Mouse (Mus musculus) limb, embryonic 10.5 days (tissue): ENCODE results near the gene Lrr1. TPM values are rescaled to one million over a fixed set of nuclear protein-coding genes. Genes with fewer than 3 reads are reported as not detected.

Source experiments
- DNase-seq: peaks from one replicate; pipeline ENCODE4 v3.0.0-alpha.2; 2017; ENCODE audit warnings: low spot score
- H3K27ac ChIP-seq: fragments of 300-500 bp; sonication (generic); 2 replicates; pipeline ENCODE4 v1.5.1; 2016; ENCODE audit warnings: mild to moderate bottlenecking
- H3K27me3 ChIP-seq: fragments of 300-500 bp; sonication (generic); 2 replicates; pipeline ENCODE4 v1.6.1; 2016; ENCODE audit warnings: low read depth, mild to moderate bottlenecking; ENCODE audit not compliant: poor library complexity, severe bottlenecking
- H3K36me3 ChIP-seq: fragments of 300-500 bp; sonication (generic); 2 replicates; pipeline ENCODE4 v1.6.1; 2016; ENCODE audit warnings: mild to moderate bottlenecking, moderate library complexity
- H3K4me1 ChIP-seq: fragments of 300-500 bp; sonication (generic); 2 replicates; pipeline ENCODE4 v1.6.1; 2016
- H3K4me3 ChIP-seq: fragments of 300-500 bp; sonication (generic); 2 replicates; pipeline ENCODE4 v1.5.1; 2016; ENCODE audit warnings: mild to moderate bottlenecking, moderate library complexity
- H3K9me3 ChIP-seq: fragments of 300-500 bp; sonication (generic); replicated peaks from 2 replicates; pipeline ENCODE4 v1.6.1; 2016; ENCODE audit warnings: mild to moderate bottlenecking
- WGBS: fragments of 180-500 bp; shearing (Covaris S2); methylation state at CpG from one replicate; pipeline ENCODE4 v1.1.7; 2016; 5-methylcytosine and 5-hydroxymethylcytosine counted together
- microRNA-seq: library from miRNA; unstranded; fragments of <30 nt; microRNA quantifications from one replicate; pipeline ENCODE4, GENCODE M21; 2017
- polyA plus RNA-seq: library from polyadenylated mRNA; unstranded; fragments of >200 nt; fragmentation: Nextera tagmentation; extraction: Ambion mirVana; gene quantifications from 2 replicates; pipeline ENCODE4 v1.2.1, GENCODE M21; 2016

Lrr1 gene
- polyA plus RNA-seq, 1 experiment from 2014 or later: 30.6 TPM

- Histone ChIP-seq H3K9me3 (no peaks in the 10 kb centered on the region), H3K4me3 (no peak overlapping the region), H3K36me3 (peaks cover 99% of the 10 kb centered on the region), H3K27ac (no peak overlapping the region), H3K27me3 (no peaks in the 10 kb centered on the region), H3K4me1 (no peaks in the 10 kb centered on the region)
- peak; percentile 15 for DNase-seq
- 92% methylated on average over 5 of the region's 5 CpGs for WGBS
Measured at GRCm38 (mm10) chr12:69211057-69211456, 42.4 kb downstream of the Lrr1 start.

DNA sequence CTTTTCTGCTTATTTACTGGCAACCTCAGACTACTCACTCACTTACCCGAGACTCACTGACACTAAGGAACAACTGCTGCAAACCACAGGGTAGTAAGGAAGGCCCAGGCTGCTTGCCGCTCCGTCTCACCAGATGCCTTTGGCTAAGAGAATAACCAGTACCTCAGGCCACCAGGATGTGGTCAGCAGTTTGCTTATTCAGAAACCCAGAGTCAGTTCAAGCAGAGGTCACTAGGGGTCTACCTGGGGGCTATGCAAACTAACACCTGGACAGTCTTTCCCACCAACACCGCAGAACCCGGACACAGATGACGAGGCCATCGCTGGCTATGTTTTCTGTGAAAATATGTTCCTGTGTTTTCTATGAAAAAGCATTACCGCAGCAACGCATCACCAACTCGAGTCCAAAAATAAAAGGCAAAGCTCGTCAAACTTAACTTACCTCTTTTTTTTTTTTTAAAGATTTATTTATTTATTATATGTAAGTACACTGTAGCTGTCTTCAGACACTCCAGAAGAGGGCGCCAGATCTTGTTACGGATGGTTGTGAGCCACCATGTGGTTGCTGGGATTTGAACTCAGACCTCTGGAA, 44.7 kb downstream of the Lrr1 start:
- DNase-seq: no peak
- WGBS: 94% methylated on average over 13 of the region's 13 CpGs
- Histone ChIP-seq H3K27ac (no peak overlapping the region), H3K4me1 (no peaks in the 10 kb centered on the region), H3K4me3 (no peak overlapping the region), H3K36me3 (peaks cover 100% of the 10 kb centered on the region), H3K27me3 (no peaks in the 10 kb centered on the region), H3K9me3 (no peaks in the 10 kb centered on the region)

DNA sequence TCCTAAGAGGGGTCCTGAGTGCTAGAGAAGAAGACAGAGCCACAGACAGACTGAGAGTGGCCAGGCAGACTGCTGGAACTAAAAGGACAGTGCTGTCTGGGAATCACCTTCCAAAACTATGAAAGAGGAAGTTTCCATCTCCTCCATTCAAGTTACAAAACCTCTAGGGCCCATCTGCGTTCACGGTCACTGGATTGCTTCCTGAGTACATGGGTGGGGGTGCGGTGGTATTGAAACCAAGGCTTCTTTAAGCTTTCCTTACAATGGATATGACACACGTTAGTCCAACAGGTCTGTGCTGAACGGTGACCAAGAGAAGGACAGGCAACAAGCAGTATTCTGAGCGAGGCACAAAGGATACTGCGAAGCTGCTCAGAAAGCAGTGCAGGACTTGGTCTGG, 45.8 kb downstream of the Lrr1 start:
- peaks cover 100% of the 10 kb centered on the region for H3K36me3 ChIP-seq
- DNase-seq: no peak
- 95% methylated on average over 7 of the region's 7 CpGs for WGBS

DNA sequence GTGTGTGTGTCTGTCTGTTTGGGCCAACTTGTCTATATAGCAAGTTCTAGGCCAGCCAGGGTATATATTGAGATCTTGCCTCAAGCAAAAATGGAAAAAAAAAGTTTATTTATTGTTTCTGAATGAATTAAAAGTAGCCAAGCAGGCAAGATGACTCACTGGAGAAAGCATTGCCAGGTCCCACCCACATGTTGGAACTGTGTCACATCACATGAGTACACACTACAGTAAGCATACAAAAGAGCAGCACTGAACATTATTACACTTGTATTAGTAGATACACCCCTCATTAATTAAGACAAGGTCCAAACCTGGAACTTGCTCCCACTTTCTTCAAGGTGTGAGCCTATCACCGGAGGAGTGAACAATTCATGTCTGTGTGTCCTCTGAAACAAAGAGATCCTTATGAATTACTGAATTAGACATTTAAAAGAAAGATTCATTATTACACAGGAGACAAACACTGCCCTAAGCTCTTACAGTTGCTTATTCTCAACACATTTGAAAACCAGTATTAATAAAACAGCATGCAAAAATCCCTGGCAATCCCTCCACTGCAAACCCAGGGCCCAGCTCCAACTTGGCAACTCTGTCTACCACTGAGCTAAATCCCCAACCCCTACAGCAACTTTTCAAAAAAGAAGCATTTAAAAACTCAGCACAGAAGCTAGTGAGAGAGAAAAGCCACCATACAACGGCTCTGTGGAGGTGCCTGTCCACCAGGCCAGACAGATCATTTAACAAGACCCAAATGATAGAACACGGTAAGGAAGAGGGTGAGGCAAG, 46.6 kb downstream of the Lrr1 start:
- Histone ChIP-seq H3K27me3 (no peaks in the 10 kb centered on the region), H3K27ac (no peak overlapping the region), H3K4me3 (no peak overlapping the region), H3K9me3 (no peaks in the 10 kb centered on the region), H3K36me3 (peaks cover 100% of the 10 kb centered on the region), H3K4me1 (no peaks in the 10 kb centered on the region)
- WGBS: 92% methylated on average over 3 of the region's 3 CpGs
- no peak for DNase-seq

More for the DNA sequence above, 45.8 kb downstream of the Lrr1 start:
- H3K9me3 ChIP-seq: no peaks in the 10 kb centered on the region
- no peak overlapping the region for H3K27ac ChIP-seq
- H3K27me3 ChIP-seq: no peaks in the 10 kb centered on the region
- H3K4me1 ChIP-seq: no peaks in the 10 kb centered on the region
- H3K4me3 ChIP-seq: no peak overlapping the region

- Histone ChIP-seq H3K4me3 (no peak overlapping the region), H3K27me3 (no peaks in the 10 kb centered on the region), H3K4me1 (no peaks in the 10 kb centered on the region), H3K9me3 (no peaks in the 10 kb centered on the region), H3K36me3 (peaks cover 100% of the 10 kb centered on the region), H3K27ac (no peak overlapping the region)
- DNase-seq: no peak
- WGBS: 95% methylated on average over 7 of the region's 7 CpGs
Measured at GRCm38 (mm10) chr12:69216587-69216986, 48.0 kb downstream of the Lrr1 start.

GRCm38 (mm10) chr12:69220613-69221277, 52.1 kb downstream of the Lrr1 start:
- Histone ChIP-seq H3K9me3 (no peaks in the 10 kb centered on the region), H3K27me3 (no peaks in the 10 kb centered on the region), H3K27ac (no peak overlapping the region), H3K36me3 (peaks cover 92% of the 10 kb centered on the region), H3K4me1 (no peaks in the 10 kb centered on the region), H3K4me3 (no peak overlapping the region)
- no peak for DNase-seq
- WGBS: 92% methylated on average over 19 of the region's 19 CpGs

GRCm38 (mm10) chr12:69227776-69228466, 59.3 kb downstream of the Lrr1 start, which contains the start of gene Pole2:
TSS of gene Pole2 (minus strand) at chr12:69228195.
- H3K36me3 ChIP-seq: peaks cover 29% of the 10 kb centered on the region
- peak within 1 kb of the TSS; percentile 96 for H3K27ac ChIP-seq
- peak within 1 kb of the TSS; percentile 80 for H3K4me3 ChIP-seq
- peaks cover 10% of the 10 kb centered on the region for H3K4me1 ChIP-seq
- no peaks in the 10 kb centered on the region for H3K27me3 ChIP-seq
- no peaks in the 10 kb centered on the region for H3K9me3 ChIP-seq
- peak; percentile 91 for DNase-seq
- WGBS: under 1% methylated on average over 37 of the region's 37 CpGs

Small RNA genes within 50 kb of the gene (microRNA-seq; reads per million reads assigned to microRNA genes)
- not detected for gene Gm47287
- not detected for gene Gm47295

Other genes with a start within 250 kb of the Lrr1 start
- 1,295 and 1,533 TPM in 2 replicates for gene Rps29, start 9.6 kb upstream of the Lrr1 start, polyA plus RNA-seq
- gene Rpl36al, start 15.3 kb downstream of the Lrr1 start, polyA plus RNA-seq: 536 and 653 TPM in 2 replicates
- 35.4 and 37.9 TPM in 2 replicates for gene Mgat2, start 15.3 kb downstream of the Lrr1 start, polyA plus RNA-seq
- gene Gm49383, start 28.3 kb downstream of the Lrr1 start, polyA plus RNA-seq: 54.8 and 61.0 TPM in 2 replicates
- 16.7 and 17.0 TPM in 2 replicates for gene Dnaaf2, start 29.6 kb downstream of the Lrr1 start, polyA plus RNA-seq
- gene Gm49384, start 35.5 kb downstream of the Lrr1 start, polyA plus RNA-seq: 53.5 and 55.2 TPM in 2 replicates
- gene Pole2, start 59.4 kb downstream of the Lrr1 start, polyA plus RNA-seq: 32.6 and 35.3 TPM in 2 replicates
- gene Klhdc1, start 72.4 kb downstream of the Lrr1 start, polyA plus RNA-seq: 2.5 and 2.6 TPM in 2 replicates
- 193 and 203 TPM in 2 replicates for gene Klhdc2, start 127.9 kb downstream of the Lrr1 start, polyA plus RNA-seq
- gene Nemf, start 188.4 kb downstream of the Lrr1 start, polyA plus RNA-seq: 81.0 and 87.6 TPM in 2 replicates
- 45.6 and 50.3 TPM in 2 replicates for gene Arf6, start 203.3 kb downstream of the Lrr1 start, polyA plus RNA-seq
- 1.4 and 1.7 TPM in 2 replicates for gene Gm9887, start 203.6 kb downstream of the Lrr1 start, polyA plus RNA-seq